Mouse (Mus musculus): ENCODE data around the gene Utp4. TPM values are rescaled to one million over a fixed set of nuclear protein-coding genes. Genes with fewer than 3 reads are reported as not detected.
A peak's percentile ranks its signal among the peaks of the same experiment; 100 is the strongest.
"Not testable (repeated sequence)": the region's sequence is repeated elsewhere in the genome, so short reads cannot be mapped to it uniquely, and the experiment has no call there.

Utp4 gene
- polyA plus RNA-seq, 1 experiment from 2014 or later: 59.1 TPM

- peaks cover 19% of the 10 kb centered on the region for H3K4me1 ChIP-seq (ENCODE audit: control insufficient read depth, insufficient read depth, low read length)
- ATAC-seq (ENCODE audit: insufficient read depth, low FRiP score): no peak
- under 1% methylated on average over 15 of the region's 15 CpGs for WGBS
These were observed 22.0 kb upstream of the Utp4 start for GRCm38 (mm10) chr8:106871328-106871926.

GRCm38 (mm10) chr8:106871931-106872371, 21.5 kb upstream of the Utp4 start:
- Histone ChIP-seq H3K9me3 (replicated peaks; ENCODE audit: control insufficient read depth, low read length) (no peaks in the 10 kb centered on the region), H3K4me1 (ENCODE audit: control insufficient read depth, insufficient read depth, low read length) (peaks cover 19% of the 10 kb centered on the region), H3K36me3 (ENCODE audit: control insufficient read depth, insufficient read depth, low read length) (0 out of 2 replicates have a peak, but pooled peaks cover 6% of the 10 kb centered on the region), H3K4me3 (replicated peaks; ENCODE audit: low read length) (peak overlapping the region; percentile 60), H3K27ac (ENCODE audit: low read length) (no peak overlapping the region), H3K9ac (ENCODE audit: low read length) (peak overlapping the region; percentile 71), H3K27me3 (ENCODE audit: control insufficient read depth, insufficient read depth, low read length) (peaks cover 7% of the 10 kb centered on the region), H3K4me2 (ENCODE audit: low read depth, low read length) (peak overlapping the region; percentile 99)
- peak; percentile 61 for ATAC-seq (ENCODE audit: insufficient read depth, low FRiP score)
- WGBS: 1% methylated on average over 22 of the region's 22 CpGs

More at GRCm38 (mm10) chr8:106871328-106871926, 22.0 kb upstream of the Utp4 start:
- H3K9me3 ChIP-seq (replicated peaks; ENCODE audit: control insufficient read depth, low read length): no peaks in the 10 kb centered on the region
- peak overlapping the region; percentile 60 for H3K4me3 ChIP-seq (replicated peaks; ENCODE audit: low read length)
- no peak overlapping the region for H3K27ac ChIP-seq (ENCODE audit: low read length)
- 0 out of 2 replicates have a peak, but pooled peaks cover 2% of the 10 kb centered on the region for H3K36me3 ChIP-seq (ENCODE audit: control insufficient read depth, insufficient read depth, low read length)
- H3K9ac ChIP-seq (ENCODE audit: low read length): peak overlapping the region; percentile 71
- H3K27me3 ChIP-seq (ENCODE audit: control insufficient read depth, insufficient read depth, low read length): peaks cover 7% of the 10 kb centered on the region
- peak overlapping the region; percentile 99 for H3K4me2 ChIP-seq (ENCODE audit: low read depth, low read length)

GRCm38 (mm10) chr8:106872454-106873034, 20.9 kb upstream of the Utp4 start:
- peak overlapping the region; percentile 60 for H3K4me3 ChIP-seq (replicated peaks; ENCODE audit: low read length)
- peak overlapping the region; percentile 71; the same call in 1 of the 2 replicates for H3K9ac ChIP-seq (ENCODE audit: low read length)
- peaks cover 19% of the 10 kb centered on the region for H3K4me1 ChIP-seq (ENCODE audit: control insufficient read depth, insufficient read depth, low read length)
- H3K27ac ChIP-seq (ENCODE audit: low read length): no peak overlapping the region
- H3K9me3 ChIP-seq (replicated peaks; ENCODE audit: control insufficient read depth, low read length): no peaks in the 10 kb centered on the region
- no peak for ATAC-seq (ENCODE audit: insufficient read depth, low FRiP score)
- H3K36me3 ChIP-seq (ENCODE audit: control insufficient read depth, insufficient read depth, low read length): 0 out of 2 replicates have a peak, but pooled peaks cover 6% of the 10 kb centered on the region
- H3K27me3 ChIP-seq (ENCODE audit: control insufficient read depth, insufficient read depth, low read length): peaks cover 7% of the 10 kb centered on the region
- peak overlapping the region; percentile 99 for H3K4me2 ChIP-seq (ENCODE audit: low read depth, low read length)
- 17% methylated on average over 8 of the region's 8 CpGs for WGBS

GRCm38 (mm10) chr8:106880121-106880707, 13.2 kb upstream of the Utp4 start:
- WGBS: 81% methylated on average over 8 of the region's 8 CpGs
- no peak overlapping the region for H3K9ac ChIP-seq (ENCODE audit: low read length)
- H3K27ac ChIP-seq (ENCODE audit: low read length): no peak overlapping the region
- H3K4me2 ChIP-seq (ENCODE audit: low read depth, low read length): no peak overlapping the region
- H3K4me1 ChIP-seq (ENCODE audit: control insufficient read depth, insufficient read depth, low read length): no peaks in the 10 kb centered on the region
- H3K4me3 ChIP-seq (replicated peaks; ENCODE audit: low read length): no peak overlapping the region
- no peak for ATAC-seq (ENCODE audit: insufficient read depth, low FRiP score)
- no peaks in the 10 kb centered on the region for H3K27me3 ChIP-seq (ENCODE audit: control insufficient read depth, insufficient read depth, low read length)
- peaks cover 14% of the 10 kb centered on the region; the same call in 1 of the 2 replicates for H3K36me3 ChIP-seq (ENCODE audit: control insufficient read depth, insufficient read depth, low read length)
- H3K9me3 ChIP-seq (replicated peaks; ENCODE audit: control insufficient read depth, low read length): no peaks in the 10 kb centered on the region

GRCm38 (mm10) chr8:106884094-106884493, 9.3 kb upstream of the Utp4 start:
- H3K9me3 ChIP-seq (replicated peaks; ENCODE audit: control insufficient read depth, low read length); H3K4me1 ChIP-seq (ENCODE audit: control insufficient read depth, insufficient read depth, low read length); H3K27me3 ChIP-seq (ENCODE audit: control insufficient read depth, insufficient read depth, low read length); ATAC-seq (ENCODE audit: insufficient read depth, low FRiP score); H3K27ac ChIP-seq (ENCODE audit: low read length); H3K4me3 ChIP-seq (replicated peaks; ENCODE audit: low read length); H3K9ac ChIP-seq (ENCODE audit: low read length); H3K4me2 ChIP-seq (ENCODE audit: low read depth, low read length): not testable (repeated sequence)
- peaks cover 13% of the 10 kb centered on the region for H3K36me3 ChIP-seq (ENCODE audit: control insufficient read depth, insufficient read depth, low read length)
- 96% methylated on average over 11 of the region's 11 CpGs for WGBS

- not testable (repeated sequence) for H3K27ac ChIP-seq (ENCODE audit: low read length); H3K4me3 ChIP-seq (replicated peaks; ENCODE audit: low read length); ATAC-seq (ENCODE audit: insufficient read depth, low FRiP score); H3K4me2 ChIP-seq (ENCODE audit: low read depth, low read length); H3K4me1 ChIP-seq (ENCODE audit: control insufficient read depth, insufficient read depth, low read length); H3K36me3 ChIP-seq (ENCODE audit: control insufficient read depth, insufficient read depth, low read length); H3K9me3 ChIP-seq (replicated peaks; ENCODE audit: control insufficient read depth, low read length); H3K27me3 ChIP-seq (ENCODE audit: control insufficient read depth, insufficient read depth, low read length); H3K9ac ChIP-seq (ENCODE audit: low read length)
- 89% methylated on average over 4 of the region's 4 CpGs for WGBS
These were observed 8.5 kb upstream of the Utp4 start for GRCm38 (mm10) chr8:106884826-106885400.

GRCm38 (mm10) chr8:106887336-106888189, 5.9 kb upstream of the Utp4 start:
- peaks cover 6% of the 10 kb centered on the region; the same call in 1 of the 2 replicates for H3K36me3 ChIP-seq (ENCODE audit: control insufficient read depth, insufficient read depth, low read length)
- H3K4me1 ChIP-seq (ENCODE audit: control insufficient read depth, insufficient read depth, low read length): peaks cover 4% of the 10 kb centered on the region
- H3K4me3 ChIP-seq (replicated peaks; ENCODE audit: low read length): no peak overlapping the region
- no peaks in the 10 kb centered on the region for H3K9me3 ChIP-seq (replicated peaks; ENCODE audit: control insufficient read depth, low read length)
- no peaks in the 10 kb centered on the region for H3K27me3 ChIP-seq (ENCODE audit: control insufficient read depth, insufficient read depth, low read length)
- no peak overlapping the region for H3K27ac ChIP-seq (ENCODE audit: low read length)
- no peak overlapping the region for H3K9ac ChIP-seq (ENCODE audit: low read length)
- peak; percentile 72; the same call in 1 of the 2 replicates for ATAC-seq (ENCODE audit: insufficient read depth, low FRiP score)
- no peak overlapping the region for H3K4me2 ChIP-seq (ENCODE audit: low read depth, low read length)
- WGBS: 40% methylated on average over 5 of the region's 5 CpGs

- 74% methylated on average over 3 of the region's 3 CpGs for WGBS
- Histone ChIP-seq H3K36me3 (ENCODE audit: control insufficient read depth, insufficient read depth, low read length) (peaks cover 6% of the 10 kb centered on the region; the same call in 1 of the 2 replicates), H3K4me3 (replicated peaks; ENCODE audit: low read length) (no peak overlapping the region), H3K9me3 (replicated peaks; ENCODE audit: control insufficient read depth, low read length) (no peaks in the 10 kb centered on the region), H3K9ac (ENCODE audit: low read length) (no peak overlapping the region), H3K27ac (ENCODE audit: low read length) (no peak overlapping the region), H3K4me1 (ENCODE audit: control insufficient read depth, insufficient read depth, low read length) (peaks cover 4% of the 10 kb centered on the region), H3K4me2 (ENCODE audit: low read depth, low read length) (no peak overlapping the region), H3K27me3 (ENCODE audit: control insufficient read depth, insufficient read depth, low read length) (no peaks in the 10 kb centered on the region)
- no peak for ATAC-seq (ENCODE audit: insufficient read depth, low FRiP score)
These were observed 4.6 kb upstream of the Utp4 start for GRCm38 (mm10) chr8:106888803-106889202.
